Mouse (Mus musculus) limb, embryonic 11.5 days (tissue): Measurements from ENCODE around the gene Mbd5. TPM values are rescaled to one million over a fixed set of nuclear protein-coding genes. Genes with fewer than 3 reads are reported as not detected.

ENCODE experiments used
- ATAC-seq: fragments of 200-750 bp; cut with Nextera tagmentation; 2 replicates; pipeline ENCODE4 v1.8.0; 2017; ENCODE audit warnings: low read depth; ENCODE audit not compliant: insufficient number of reproducible peaks, low FRiP score, low TSS enrichment
- DNase-seq: peaks from one replicate; pipeline ENCODE4 v3.0.0-alpha.2; 2015; ENCODE audit warnings: low spot score
- H3K27ac ChIP-seq: fragments of 300-500 bp; sonication (generic); replicated peaks from 2 replicates; pipeline ENCODE4 v1.5.1; 2014; ENCODE audit warnings: low read depth, mild to moderate bottlenecking, low read length
- H3K27me3 ChIP-seq: fragments of 300-500 bp; sonication (generic); 2 replicates; pipeline ENCODE4 v1.6.1; 2014; ENCODE audit warnings: mild to moderate bottlenecking, low read length, mixed read lengths; ENCODE audit not compliant: control insufficient read depth, insufficient read depth
- H3K36me3 ChIP-seq: fragments of 300-500 bp; sonication (generic); 2 replicates; pipeline ENCODE4 v1.6.1; 2014; ENCODE audit warnings: mild to moderate bottlenecking, low read length, moderate library complexity, mixed read lengths; ENCODE audit not compliant: control insufficient read depth, insufficient read depth
- H3K4me1 ChIP-seq: fragments of 300-500 bp; sonication (generic); 2 replicates; pipeline ENCODE4 v1.6.1; 2014; ENCODE audit warnings: low read length, mixed read lengths; ENCODE audit not compliant: control insufficient read depth, insufficient read depth
- H3K4me2 ChIP-seq: fragments of 300-500 bp; sonication (generic); 2 replicates; pipeline ENCODE4 v1.6.1; 2014; ENCODE audit warnings: low read depth, mild to moderate bottlenecking, moderate library complexity; ENCODE audit not compliant: severe bottlenecking
- H3K4me3 ChIP-seq: fragments of 300-500 bp; sonication (generic); 2 replicates; pipeline ENCODE4 v1.5.1; 2014; ENCODE audit warnings: low read depth, low read length
- H3K9ac ChIP-seq: fragments of 300-500 bp; sonication (generic); 2 replicates; pipeline ENCODE4 v1.6.1; 2014; ENCODE audit warnings: mild to moderate bottlenecking, low read length
- H3K9me3 ChIP-seq: fragments of 300-500 bp; sonication (generic); 2 replicates; pipeline ENCODE4 v1.6.1; 2016; ENCODE audit warnings: low read length; ENCODE audit not compliant: control insufficient read depth
- WGBS: fragments of 180-500 bp; shearing (Covaris S2); extraction: QIAGEN DNeasy Blood & Tissue Kit; methylation state at CpG from one replicate; pipeline ENCODE4 v1.1.7; 2014; 5-methylcytosine and 5-hydroxymethylcytosine counted together
- polyA plus RNA-seq: library from polyadenylated mRNA; unstranded; fragments of >200 nt; fragmentation: Nextera tagmentation; extraction: Ambion mirVana; gene quantifications from 2 replicates; pipeline ENCODE4 v1.2.1, GENCODE M21; 2014

The Mbd5 gene
- polyA plus RNA-seq, 1 experiment from 2014 or later = 32.9 TPM

DNA sequence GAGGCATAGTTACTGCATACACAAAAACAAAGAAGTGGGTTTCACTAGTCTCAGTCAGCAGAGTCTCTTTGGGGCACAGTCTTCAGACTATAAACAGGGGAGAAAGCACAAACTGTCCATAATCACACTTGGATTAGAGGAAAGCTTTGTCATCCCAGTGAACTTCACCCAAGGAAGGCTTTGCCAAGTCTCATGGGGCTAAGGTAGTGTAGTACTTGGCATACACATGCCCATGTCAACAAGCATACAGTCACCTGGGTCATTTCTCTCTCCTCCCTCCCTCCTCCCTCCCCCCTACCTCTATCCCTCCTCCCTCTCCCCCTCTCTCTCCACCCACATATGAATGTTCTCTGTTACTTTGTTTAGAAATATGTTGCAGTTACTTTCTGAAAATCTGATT, 147.5 kb downstream of the Mbd5 start:
- Histone ChIP-seq H3K9me3 (no peaks in the 10 kb centered on the region), H3K4me1 (no peaks in the 10 kb centered on the region), H3K4me3 (no peak overlapping the region), H3K4me2 (no peak overlapping the region), H3K27ac (no peak overlapping the region), H3K9ac (no peak overlapping the region), H3K27me3 (no peaks in the 10 kb centered on the region), H3K36me3 (no peaks in the 10 kb centered on the region)
- DNase-seq (no peak), ATAC-seq (no peak)

DNA sequence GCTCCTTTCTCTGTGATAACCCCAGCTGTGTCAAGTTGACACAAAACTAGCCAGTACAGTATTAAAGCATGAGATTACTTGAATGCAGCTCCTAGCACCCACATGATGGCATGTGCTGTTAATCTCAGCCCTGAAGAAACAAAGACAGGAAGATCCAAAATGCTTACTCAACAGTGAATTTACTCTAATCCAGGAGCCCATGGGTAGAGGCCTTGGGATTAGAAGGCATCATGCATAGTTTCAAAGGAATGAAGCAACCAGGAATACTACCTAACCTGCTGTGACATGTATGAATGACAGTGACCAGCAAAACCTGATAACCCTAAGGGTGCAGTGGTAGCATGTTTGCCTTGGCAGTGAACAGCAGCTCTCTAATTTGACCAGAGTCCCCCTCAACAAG, 159.6 kb downstream of the Mbd5 start:
- Histone ChIP-seq H3K36me3 (no peaks in the 10 kb centered on the region), H3K4me2 (no peak overlapping the region), H3K27ac (no peak overlapping the region), H3K4me3 (no peak overlapping the region), H3K4me1 (no peaks in the 10 kb centered on the region), H3K27me3 (no peaks in the 10 kb centered on the region), H3K9me3 (no peaks in the 10 kb centered on the region), H3K9ac (no peak overlapping the region)
- DNase-seq (no peak), ATAC-seq (no peak)

DNA sequence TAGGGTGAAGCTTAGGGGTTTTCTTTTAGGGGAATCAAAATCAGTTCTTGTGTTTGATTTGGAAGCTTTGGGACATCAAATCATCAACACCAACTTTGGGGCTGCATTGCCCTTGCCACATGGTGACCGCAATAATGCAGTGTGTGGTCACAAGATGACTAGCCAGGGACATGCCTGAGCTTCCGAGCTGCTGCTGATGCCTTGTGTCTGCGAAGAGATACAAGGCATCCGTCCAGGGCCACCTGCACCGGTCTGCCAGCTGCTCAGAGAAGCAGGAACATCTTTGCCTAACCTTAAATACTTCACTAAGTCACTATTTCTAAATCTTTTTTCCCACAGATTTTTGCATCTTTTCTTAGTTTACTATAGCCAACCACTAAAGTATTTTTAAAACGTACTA, 170.6 kb downstream of the Mbd5 start:
- H3K27me3 ChIP-seq = no peaks in the 10 kb centered on the region
- no peaks in the 10 kb centered on the region for H3K9me3 ChIP-seq
- H3K4me3 ChIP-seq = no peak overlapping the region
- no peak overlapping the region for H3K27ac ChIP-seq
- H3K36me3 ChIP-seq = no peaks in the 10 kb centered on the region
- H3K9ac ChIP-seq = no peak overlapping the region
- DNase-seq (no peak), ATAC-seq (no peak)
- no peaks in the 10 kb centered on the region for H3K4me1 ChIP-seq
- H3K4me2 ChIP-seq = no peak overlapping the region
- 92% methylated on average over 6 of the region's 6 CpGs for WGBS

DNA sequence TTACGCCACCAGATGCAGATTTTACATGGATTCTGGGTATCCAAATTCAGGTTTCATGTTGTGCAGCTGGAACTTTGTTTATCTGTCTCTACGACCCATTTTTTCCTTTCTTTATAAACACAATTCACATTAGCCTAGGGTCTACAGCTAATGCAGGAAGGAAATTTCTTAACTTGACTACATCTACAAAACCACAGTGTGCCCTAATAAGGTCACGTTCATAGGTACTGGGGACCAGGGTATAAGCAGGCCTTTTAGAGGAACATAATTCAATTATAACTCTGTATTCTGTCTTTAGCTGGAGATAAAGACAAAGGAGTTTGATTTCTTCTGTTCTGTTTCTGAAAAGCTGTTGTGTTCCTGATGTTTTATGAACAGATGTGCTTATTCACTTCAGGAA, 172.3 kb downstream of the Mbd5 start:
- WGBS = 94% methylated on average over 3 of the region's 3 CpGs
- Histone ChIP-seq H3K9me3 (no peaks in the 10 kb centered on the region), H3K9ac (no peak overlapping the region), H3K4me2 (no peak overlapping the region), H3K36me3 (no peaks in the 10 kb centered on the region), H3K4me1 (no peaks in the 10 kb centered on the region), H3K27ac (no peak overlapping the region), H3K27me3 (no peaks in the 10 kb centered on the region), H3K4me3 (no peak overlapping the region)
- no peak for DNase-seq
- ATAC-seq = no peak

DNA sequence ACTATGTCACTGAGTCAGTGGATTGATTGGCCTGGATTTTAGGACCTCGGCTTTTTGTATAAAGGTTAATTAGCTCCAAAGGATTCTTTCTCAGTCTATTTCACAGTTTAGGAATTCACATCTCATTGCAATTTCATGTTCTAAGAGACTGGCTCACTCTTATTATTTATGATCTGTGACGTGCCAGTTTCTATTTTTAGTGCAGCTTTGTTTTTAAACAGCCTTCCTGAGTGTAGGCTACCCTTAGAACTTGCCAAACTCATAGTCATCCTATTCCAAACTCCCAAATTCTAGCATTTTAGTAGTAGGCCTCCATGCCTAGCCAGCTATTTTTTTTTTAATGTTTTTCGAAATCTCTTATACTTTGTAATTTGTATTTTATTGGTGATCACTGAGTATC, 192.9 kb downstream of the Mbd5 start:
- H3K4me1 ChIP-seq = no peaks in the 10 kb centered on the region
- no peaks in the 10 kb centered on the region for H3K9me3 ChIP-seq
- ATAC-seq (no peak), DNase-seq (no peak)
- H3K4me3 ChIP-seq = no peak overlapping the region
- no peak overlapping the region for H3K27ac ChIP-seq
- no peaks in the 10 kb centered on the region for H3K27me3 ChIP-seq
- H3K36me3 ChIP-seq = no peaks in the 10 kb centered on the region
- no peak overlapping the region for H3K4me2 ChIP-seq
- H3K9ac ChIP-seq = no peak overlapping the region
- WGBS = 66% methylated on average over 3 of the region's 3 CpGs

DNA sequence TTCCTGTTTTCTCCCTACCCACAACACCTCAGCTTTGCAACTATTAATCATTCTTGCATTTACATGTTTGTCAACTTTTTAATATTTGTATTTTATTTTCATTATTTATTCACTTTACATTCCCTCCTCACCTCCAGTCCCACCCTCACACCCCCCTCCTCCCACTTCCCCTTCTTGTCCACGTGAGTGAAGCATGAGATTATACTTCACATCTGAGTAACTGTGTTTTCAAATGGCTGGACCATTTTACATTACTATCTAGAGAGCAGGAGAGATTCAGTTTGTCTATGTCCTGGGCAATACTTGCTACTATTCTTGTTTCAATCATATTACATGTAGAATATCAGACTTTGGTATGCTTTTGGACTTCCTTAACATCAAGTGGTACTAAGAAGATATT, 204.3 kb downstream of the Mbd5 start:
- no peak overlapping the region for H3K4me3 ChIP-seq
- no peaks in the 10 kb centered on the region for H3K4me1 ChIP-seq
- H3K36me3 ChIP-seq = no peaks in the 10 kb centered on the region; the same call in 1 of the 2 replicates
- H3K9ac ChIP-seq = no peak overlapping the region
- H3K9me3 ChIP-seq = no peaks in the 10 kb centered on the region
- no peak overlapping the region for H3K4me2 ChIP-seq
- no peak overlapping the region for H3K27ac ChIP-seq
- WGBS = 73% methylated on average over 1 of the region's 1 CpGs
- no peaks in the 10 kb centered on the region for H3K27me3 ChIP-seq
- DNase-seq (no peak), ATAC-seq (no peak)

DNA sequence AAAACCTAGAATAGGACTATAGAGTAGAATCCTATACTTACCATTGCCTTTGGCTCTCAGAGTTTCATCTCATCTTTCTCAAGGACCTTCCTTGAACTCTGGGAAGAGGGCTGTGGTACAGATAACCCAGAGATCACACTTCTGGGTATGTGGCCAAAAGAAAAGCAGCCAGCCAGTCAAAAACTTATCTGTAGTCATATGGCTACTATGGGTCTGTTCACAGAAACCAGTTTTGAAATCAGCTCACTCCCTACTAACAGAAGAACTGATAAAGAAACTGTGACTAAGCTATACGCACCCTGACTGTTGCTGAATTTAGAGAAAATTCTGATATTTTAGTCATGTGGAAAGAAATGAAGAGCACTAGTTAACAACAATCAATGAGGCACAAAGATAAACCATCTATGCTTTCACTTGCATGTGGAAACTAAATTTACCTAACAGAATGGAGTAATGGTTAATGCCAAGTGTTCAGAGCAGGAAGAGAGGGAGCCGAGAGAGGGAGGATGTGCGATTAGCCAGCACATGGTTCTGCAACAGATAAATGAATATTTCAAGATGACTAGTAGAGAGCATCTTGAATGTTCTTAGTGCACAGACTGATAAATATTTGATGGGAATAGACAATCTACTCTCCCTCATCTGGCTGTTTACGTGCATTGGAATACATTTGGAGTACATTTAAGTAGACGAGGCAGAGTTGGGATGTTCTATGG, 211.1 kb downstream of the Mbd5 start:
- no peak overlapping the region for H3K9ac ChIP-seq
- H3K4me3 ChIP-seq = no peak overlapping the region
- DNase-seq (no peak), ATAC-seq (no peak)
- no peaks in the 10 kb centered on the region for H3K9me3 ChIP-seq
- H3K36me3 ChIP-seq = no peaks in the 10 kb centered on the region; the same call in 1 of the 2 replicates
- no peak overlapping the region for H3K27ac ChIP-seq
- H3K27me3 ChIP-seq = no peaks in the 10 kb centered on the region
- WGBS = 95% methylated on average over 5 of the region's 5 CpGs
- no peaks in the 10 kb centered on the region for H3K4me1 ChIP-seq
- H3K4me2 ChIP-seq = no peak overlapping the region

DNA sequence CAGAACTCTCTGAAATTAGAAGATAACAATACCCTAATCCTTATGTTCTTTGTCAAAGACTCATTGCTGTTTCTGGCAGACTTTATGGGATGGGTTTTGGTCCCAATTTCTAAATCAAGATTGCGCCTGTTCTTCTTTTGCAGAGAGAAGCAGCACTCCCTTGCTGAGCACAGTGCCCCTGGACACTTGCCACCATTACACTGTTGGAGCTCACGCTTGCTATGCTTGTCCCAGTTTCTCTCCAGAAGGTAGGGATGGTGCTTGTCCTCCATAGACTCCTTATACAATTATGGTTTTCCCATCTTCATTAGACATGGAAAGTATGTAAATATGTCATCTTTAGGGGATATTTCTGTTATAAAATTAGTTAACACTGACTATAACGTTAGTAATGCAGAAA, 220.5 kb downstream of the Mbd5 start:
- Histone ChIP-seq H3K4me1 (no peaks in the 10 kb centered on the region), H3K9me3 (no peaks in the 10 kb centered on the region), H3K4me3 (no peak overlapping the region), H3K27ac (no peak overlapping the region), H3K27me3 (no peaks in the 10 kb centered on the region), H3K9ac (no peak overlapping the region), H3K4me2 (no peak overlapping the region), H3K36me3 (no peaks in the 10 kb centered on the region)
- no peak for DNase-seq
- 86% methylated on average over 3 of the region's 3 CpGs for WGBS
- no peak for ATAC-seq

DNA sequence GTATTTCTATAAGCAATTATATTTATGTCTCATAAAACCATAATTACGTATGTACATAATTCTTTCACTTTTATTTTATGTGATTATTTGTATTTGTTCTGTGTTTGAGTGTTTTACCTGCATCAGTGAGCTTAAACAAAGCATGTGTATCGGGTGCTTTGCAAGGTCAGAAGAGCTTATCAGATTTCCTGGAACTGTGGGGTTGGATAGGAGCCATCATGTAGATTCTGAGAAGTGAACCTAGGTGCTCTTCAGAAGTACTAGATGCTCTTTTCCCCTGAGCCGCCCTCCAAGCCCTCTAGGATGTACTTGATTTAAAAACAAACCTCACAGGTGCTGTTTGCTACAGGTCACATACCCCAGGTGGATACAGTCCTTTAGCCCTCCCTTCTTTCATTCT, 227.7 kb downstream of the Mbd5 start:
- 91% methylated on average over 3 of the region's 3 CpGs for WGBS
- Histone ChIP-seq H3K9me3 (no peaks in the 10 kb centered on the region), H3K36me3 (no peaks in the 10 kb centered on the region), H3K4me3 (no peak overlapping the region), H3K27me3 (no peaks in the 10 kb centered on the region), H3K27ac (no peak overlapping the region), H3K9ac (no peak overlapping the region), H3K4me1 (no peaks in the 10 kb centered on the region), H3K4me2 (no peak overlapping the region)
- ATAC-seq (no peak), DNase-seq (no peak)
